Mouse (Mus musculus) 3134 (cell line): Measurements from ENCODE around the gene Chid1.
A peak's percentile ranks its signal among the peaks of the same experiment; 100 is the strongest.

Experiments
- DNase-seq: peaks from one replicate; pipeline ENCODE4 v3.0.0-alpha.2; 2011; ENCODE audit warnings: low spot score; ENCODE audit not compliant: insufficient read length; ENCODE audit errors: extremely low read depth

Chid1 gene

GRCm38 (mm10) chr7:141539556-141540311 is at the start of gene Chid1:
Gene Chid1, minus strand, starts transcription at chr7:141539857.
- DNase-seq: peak; percentile 98

DNA sequence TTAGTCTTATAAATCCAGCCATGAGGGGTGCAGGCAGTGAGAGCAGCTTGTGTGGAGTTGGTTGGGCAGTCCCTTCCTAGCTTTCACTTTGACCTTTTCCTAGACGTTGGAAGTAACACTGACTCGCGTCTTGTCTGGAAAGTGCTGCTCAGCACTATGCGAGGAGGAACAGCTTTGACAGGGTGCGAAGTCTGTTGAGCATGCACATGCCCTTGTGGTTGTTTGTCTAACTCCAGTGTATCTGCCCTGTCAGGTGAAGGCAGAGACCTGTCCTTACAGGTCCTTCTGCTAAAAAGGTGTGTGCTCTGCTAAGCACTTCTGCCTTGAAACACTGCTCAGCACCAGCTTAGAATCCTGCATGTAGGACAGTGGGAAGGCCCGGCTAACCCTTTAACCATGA is 49.2 kb upstream of the Chid1 start:
- DNase-seq: no peak

- no peak for DNase-seq
These were observed 46.2 kb upstream of the Chid1 start for GRCm38 (mm10) chr7:141585881-141586280.

DNA sequence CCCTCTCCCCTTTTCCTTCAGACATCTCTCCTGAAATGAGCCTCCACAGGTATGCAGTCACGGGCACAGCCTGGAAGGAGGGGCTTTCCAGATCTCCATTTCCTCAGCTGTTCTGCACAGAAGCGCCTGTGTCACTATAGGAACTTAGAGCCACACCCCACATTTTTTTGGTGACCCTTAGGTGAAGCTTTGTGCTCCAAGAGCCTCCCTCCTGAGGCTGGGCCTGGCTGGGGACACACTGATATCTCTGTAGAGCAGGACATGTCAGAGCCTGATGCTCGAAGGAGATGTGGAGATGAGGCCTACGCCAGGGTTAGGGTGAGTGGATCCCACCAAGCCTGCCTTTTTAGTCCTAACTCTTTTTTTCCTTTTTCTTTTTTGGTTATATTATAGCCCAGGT is 45.6 kb upstream of the Chid1 start:
- no peak for DNase-seq

GRCm38 (mm10) chr7:141584048-141584841 is 44.6 kb upstream of the Chid1 start:
- no peak for DNase-seq

DNA sequence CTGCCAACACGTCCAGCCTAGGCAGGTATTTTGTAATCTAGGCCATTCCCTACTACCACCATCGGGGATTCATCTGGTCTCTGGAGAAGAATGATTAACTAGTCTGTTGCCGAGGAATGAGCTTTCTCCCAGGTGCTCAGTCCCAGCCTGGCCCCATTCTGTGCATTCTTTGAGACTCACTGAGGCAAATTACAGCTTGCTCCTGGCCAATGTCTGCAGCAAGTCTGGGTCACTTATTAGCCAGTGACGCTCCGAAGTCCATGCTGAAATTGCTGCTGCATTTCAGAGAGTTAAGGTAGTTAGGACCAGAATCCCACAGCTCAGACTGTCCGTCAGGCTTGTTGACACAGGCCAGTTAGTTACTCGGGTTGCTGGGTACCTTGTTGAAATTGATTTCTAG is 41.7 kb upstream of the Chid1 start:
- no peak for DNase-seq

- DNase-seq: no peak
These were observed 39.3 kb upstream of the Chid1 start for GRCm38 (mm10) chr7:141578943-141579342.

- no peak for DNase-seq
These were observed 38.9 kb upstream of the Chid1 start for GRCm38 (mm10) chr7:141578511-141578910.

DNA sequence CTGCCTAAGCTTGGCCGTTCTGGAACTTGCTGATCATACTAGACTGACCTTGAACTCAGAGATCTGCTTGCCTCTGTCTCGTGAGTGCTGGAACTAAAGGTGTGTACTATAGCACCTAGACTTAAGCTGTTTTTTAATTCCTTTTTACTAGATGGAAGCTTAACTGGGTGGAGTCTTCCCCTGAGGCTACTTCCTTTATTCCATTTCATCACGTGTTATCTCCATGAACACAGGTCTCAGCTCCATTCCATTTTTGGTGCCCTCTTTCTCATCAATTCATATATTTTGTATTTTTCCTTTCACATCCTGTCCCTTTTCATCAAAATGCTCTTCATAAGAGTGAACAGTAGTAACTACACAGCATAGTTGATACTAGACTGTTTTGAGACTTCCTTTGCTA is 38.1 kb upstream of the Chid1 start:
- DNase-seq: no peak

GRCm38 (mm10) chr7:141575481-141575880 is 35.8 kb upstream of the Chid1 start:
- DNase-seq: no peak

GRCm38 (mm10) chr7:141574041-141574440 is 34.4 kb upstream of the Chid1 start:
- no peak for DNase-seq

DNA sequence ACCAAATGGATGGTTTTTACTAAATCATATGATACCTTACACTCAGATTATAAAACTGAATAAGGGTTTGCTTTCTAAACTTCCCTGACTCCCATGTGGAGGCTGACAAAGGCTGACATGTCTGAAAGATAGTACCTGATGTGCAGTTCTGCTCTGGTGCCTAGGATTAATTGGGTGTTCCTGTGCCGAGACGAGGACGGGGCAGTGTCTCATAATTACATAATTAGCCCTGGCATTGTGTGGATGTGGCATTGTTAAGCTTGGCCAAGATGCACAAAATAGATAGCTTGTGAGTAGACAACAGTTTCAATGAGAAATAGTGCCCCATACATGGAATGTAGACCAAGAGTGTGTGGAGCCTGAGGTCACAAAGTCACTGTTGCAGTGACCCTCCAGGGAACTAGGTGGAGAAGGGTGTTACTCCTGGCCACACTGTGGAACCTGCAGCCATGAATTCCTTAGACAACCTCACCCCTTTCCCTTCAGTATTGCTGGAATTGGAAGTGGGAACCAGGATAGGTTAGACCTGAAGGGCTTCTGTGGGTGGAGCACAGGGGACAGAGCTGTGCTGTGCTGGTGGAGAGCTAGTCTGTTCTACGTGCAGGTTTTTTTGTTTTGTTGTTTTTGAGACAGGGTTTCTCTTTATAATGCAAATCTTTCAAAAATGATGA is 31.1 kb upstream of the Chid1 start:
- DNase-seq: no peak

DNA sequence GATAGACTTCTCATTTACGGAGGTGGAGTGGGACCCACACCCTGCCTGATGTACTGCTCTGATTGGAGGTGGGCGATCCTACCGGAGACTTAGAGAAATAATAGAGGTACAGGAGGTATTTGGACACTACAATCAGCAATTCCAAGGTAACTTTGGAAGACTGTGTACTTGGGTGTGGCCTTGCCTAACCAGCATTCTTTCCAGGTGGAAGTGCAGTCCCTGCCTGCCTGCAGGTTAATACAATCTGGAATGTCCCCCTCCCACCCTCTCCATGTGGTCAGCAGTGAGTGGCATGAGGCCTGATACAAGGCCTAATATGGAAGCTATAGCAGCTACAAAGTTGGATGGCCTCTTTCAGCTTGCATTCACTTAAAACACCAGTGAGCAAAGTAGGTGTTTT is 30.3 kb upstream of the Chid1 start:
- DNase-seq: no peak

DNA sequence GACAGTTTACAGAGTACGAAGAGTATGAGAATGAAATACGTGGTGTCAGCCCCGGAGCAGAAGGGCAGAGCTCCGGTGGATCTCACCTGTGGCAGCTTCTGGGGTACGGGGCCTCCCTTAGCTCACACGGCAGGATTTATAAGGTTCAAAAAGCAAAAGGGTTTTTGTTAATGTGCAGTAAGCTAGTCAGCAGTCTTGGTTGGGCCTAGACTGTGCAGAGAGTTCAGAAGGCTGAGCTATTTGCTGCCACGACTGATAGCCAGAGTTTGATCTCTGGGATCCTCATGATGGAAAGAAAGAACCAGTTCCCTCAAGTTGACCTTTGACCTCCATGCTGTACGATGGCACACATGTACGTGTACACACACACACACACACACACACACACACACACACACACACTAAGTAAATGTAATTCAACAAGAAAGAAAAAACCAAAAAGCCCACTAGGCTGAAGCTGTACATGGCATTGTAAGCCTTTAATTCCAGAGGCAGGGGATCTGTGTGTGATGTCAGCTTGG is 29.7 kb upstream of the Chid1 start:
- no peak for DNase-seq

GRCm38 (mm10) chr7:141566587-141566986 is 26.9 kb upstream of the Chid1 start:
- DNase-seq: no peak

DNA sequence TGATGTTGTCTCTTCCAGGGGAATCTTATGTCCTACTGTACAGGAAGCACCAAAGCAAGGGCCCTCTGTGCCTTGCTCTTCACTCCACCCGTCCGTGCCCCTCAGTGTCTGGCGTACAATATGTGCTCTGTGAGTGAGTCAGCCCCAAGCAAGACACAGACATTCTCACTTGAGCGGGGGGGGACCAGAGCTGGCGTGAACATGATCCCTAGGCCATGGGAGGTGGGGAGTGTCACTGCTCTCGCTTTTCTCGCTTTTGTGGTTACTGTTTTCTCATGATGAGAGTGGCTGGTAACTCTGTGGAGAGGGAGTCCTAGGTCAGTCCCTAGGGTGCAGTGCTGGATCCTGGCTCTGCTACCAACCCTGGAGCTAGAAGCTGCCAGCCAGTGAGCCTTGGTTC is 24.9 kb upstream of the Chid1 start:
- peak; percentile 58 for DNase-seq

GRCm38 (mm10) chr7:141562852-141563427 is 23.3 kb upstream of the Chid1 start:
- DNase-seq: peak; percentile 82

- no peak for DNase-seq
These were observed 22.8 kb upstream of the Chid1 start for GRCm38 (mm10) chr7:141562421-141562851.

- DNase-seq: peak; percentile 92
These were observed 22.2 kb upstream of the Chid1 start, which contains the start of gene Ap2a2 for GRCm38 (mm10) chr7:141561682-141562391. Gene Ap2a2, plus strand, starts transcription at chr7:141562173.

DNA sequence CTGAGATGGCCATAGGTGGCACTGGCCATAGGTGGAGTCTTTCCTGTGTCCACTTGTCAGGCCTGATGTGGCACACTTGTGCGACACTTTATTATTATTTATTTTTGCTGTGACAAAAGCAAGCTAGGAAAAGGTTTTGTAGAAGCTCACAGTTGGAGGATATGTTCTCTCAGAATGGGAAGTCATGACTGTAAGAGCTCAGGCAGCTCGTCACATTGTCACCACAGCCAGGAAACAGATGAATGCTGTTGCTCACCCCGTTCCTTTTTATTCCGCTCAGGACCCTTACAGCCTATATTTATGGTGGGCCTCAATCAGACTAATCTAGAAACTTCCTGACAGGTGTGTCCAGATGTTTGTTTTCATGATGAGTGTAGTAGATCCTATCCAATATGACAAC is 20.8 kb upstream of the Chid1 start:
- no peak for DNase-seq
